Mouse (Mus musculus): ENCODE data around the gene Lexm. TPM values are rescaled to one million over a fixed set of nuclear protein-coding genes. Genes with fewer than 3 reads are reported as not detected.

The Lexm gene
- polyA plus RNA-seq, 1 experiment from 2014 or later = not detected

DNA sequence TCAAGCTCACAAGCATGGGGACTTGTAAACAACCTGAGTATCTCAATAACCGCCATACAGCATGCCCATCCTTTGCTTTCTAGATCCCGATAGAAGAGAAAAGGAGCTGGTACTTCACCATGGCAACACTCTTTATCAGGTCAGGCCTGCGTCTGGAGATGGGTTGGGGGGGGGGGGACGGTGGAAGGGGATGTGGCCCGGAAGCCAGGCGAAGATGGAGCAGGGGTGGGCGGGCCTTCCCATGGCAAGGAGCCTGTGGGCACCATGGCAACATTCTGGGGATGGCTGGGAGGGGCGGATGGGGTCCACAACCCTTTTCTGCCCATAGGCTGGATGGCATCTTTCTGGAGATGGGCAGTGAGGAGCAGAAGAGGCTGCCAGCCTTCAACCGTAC lies 17.0 kb upstream of the Lexm start:
- Histone ChIP-seq H3K27me3 (ENCODE audit: insufficient read depth, low read length) (no peaks in the 10 kb centered on the region; the same call in 1 of the 2 replicates), H3K4me2 (no peak overlapping the region), H3K4me3 (ENCODE audit: low read depth, low read length) (no peak overlapping the region), H3K4me1 (ENCODE audit: insufficient read depth) (0 out of 2 replicates have a peak, but pooled peaks cover 3% of the 10 kb centered on the region), H3K9ac (no peak overlapping the region), H3K36me3 (ENCODE audit: insufficient read depth) (no peaks in the 10 kb centered on the region), H3K9me3 (ENCODE audit: low read depth, low read length) (no peaks in the 10 kb centered on the region), H3K27ac (ENCODE audit: low read depth) (peak overlapping the region; percentile 65)
- DNase-seq (no peak), ATAC-seq (ENCODE audit: insufficient read depth) (no peak)
- no peak for TF ChIP-seq CTCF (IDR thresholded peaks at IDR 0.05; ENCODE audit: low read depth)
- 36% methylated on average over 9 of the region's 9 CpGs for WGBS

DNA sequence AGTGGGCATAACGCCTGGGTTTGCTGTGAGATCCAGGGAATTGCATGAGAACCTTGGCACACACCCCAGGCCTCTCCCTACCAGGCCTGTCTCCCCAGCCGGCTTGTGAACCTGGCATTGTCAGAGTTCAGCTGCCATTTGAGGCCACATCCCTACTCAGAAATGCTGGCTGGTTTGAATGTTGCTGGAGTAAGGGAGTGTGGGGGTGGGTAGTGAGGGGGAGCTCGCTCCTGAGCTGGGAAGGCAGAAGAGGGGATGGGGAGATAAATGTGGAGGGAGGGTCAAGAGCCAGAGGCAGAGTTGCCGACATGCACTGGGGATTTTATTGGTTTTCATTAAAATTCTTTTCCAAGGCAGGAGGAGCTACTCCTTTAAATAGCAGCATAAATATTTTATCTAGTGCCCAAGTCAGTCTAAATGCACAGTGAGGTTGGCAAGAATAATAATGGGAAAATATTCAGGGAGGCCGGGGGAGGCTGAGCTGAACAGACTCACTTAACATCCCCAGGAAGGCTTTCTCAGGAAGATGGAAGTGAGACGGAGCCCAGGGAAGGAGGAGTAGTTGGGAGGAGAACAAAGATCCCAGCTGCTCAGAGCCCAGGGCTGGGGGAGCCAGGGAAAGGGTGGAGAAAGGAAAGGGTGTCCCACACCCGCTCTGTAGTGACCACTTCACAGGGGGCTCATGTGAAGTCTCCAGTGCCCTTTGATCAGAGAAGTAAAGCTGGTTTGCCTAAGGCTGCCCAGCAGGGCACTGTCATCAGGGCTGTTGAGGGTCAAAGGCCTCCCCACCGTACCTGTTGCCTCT lies 16.4 kb upstream of the Lexm start:
- 21% methylated on average over 8 of the region's 8 CpGs for WGBS
- H3K4me3 ChIP-seq (ENCODE audit: low read depth, low read length) = no peak overlapping the region
- 0 out of 2 replicates have a peak, but pooled peaks cover 3% of the 10 kb centered on the region for H3K4me1 ChIP-seq (ENCODE audit: insufficient read depth)
- H3K9ac ChIP-seq = no peak overlapping the region
- peak; percentile 20; the same call in 1 of the 2 replicates for ATAC-seq (ENCODE audit: insufficient read depth)
- no peak for TF ChIP-seq CTCF (IDR thresholded peaks at IDR 0.05; ENCODE audit: low read depth)
- H3K9me3 ChIP-seq (ENCODE audit: low read depth, low read length) = no peaks in the 10 kb centered on the region
- no peaks in the 10 kb centered on the region for H3K36me3 ChIP-seq (ENCODE audit: insufficient read depth)
- H3K27me3 ChIP-seq (ENCODE audit: insufficient read depth, low read length) = no peaks in the 10 kb centered on the region; the same call in 1 of the 2 replicates
- peak; percentile 44 for DNase-seq
- H3K27ac ChIP-seq (ENCODE audit: low read depth) = peak overlapping the region; percentile 65
- no peak overlapping the region for H3K4me2 ChIP-seq

DNA sequence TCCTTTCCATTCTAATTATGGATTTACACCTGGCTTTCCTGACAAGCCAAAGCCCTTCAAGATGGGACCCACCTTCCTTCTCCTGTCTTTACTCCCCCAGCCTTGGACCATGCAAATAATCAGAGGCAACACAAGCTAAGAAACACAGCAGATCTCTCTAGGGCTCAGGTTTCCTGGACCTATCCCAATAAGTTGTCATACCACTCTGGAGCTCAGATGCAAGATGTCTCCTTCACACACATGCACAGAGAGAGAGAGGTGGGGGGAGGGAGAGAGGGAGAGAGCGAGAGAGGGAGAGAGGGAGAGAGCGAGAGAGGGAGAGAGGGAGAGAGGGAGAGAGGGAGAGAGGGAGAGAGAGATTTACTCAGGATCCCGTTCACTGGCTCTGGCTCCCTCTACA lies 15.3 kb upstream of the Lexm start:
- H3K36me3 ChIP-seq (ENCODE audit: insufficient read depth) = no peaks in the 10 kb centered on the region
- peak overlapping the region; percentile 65 for H3K27ac ChIP-seq (ENCODE audit: low read depth)
- H3K4me1 ChIP-seq (ENCODE audit: insufficient read depth) = 0 out of 2 replicates have a peak, but pooled peaks cover 3% of the 10 kb centered on the region
- no peak for TF ChIP-seq CTCF (IDR thresholded peaks at IDR 0.05; ENCODE audit: low read depth)
- WGBS = 23% methylated on average over 1 of the region's 3 CpGs
- DNase-seq (peak; percentile 78), ATAC-seq (ENCODE audit: insufficient read depth) (peak; percentile 72; the same call in 1 of the 2 replicates)
- H3K9me3 ChIP-seq (ENCODE audit: low read depth, low read length) = no peaks in the 10 kb centered on the region
- H3K4me2 ChIP-seq = no peak overlapping the region
- no peak overlapping the region for H3K4me3 ChIP-seq (ENCODE audit: low read depth, low read length)
- no peak overlapping the region for H3K9ac ChIP-seq
- no peaks in the 10 kb centered on the region; the same call in 1 of the 2 replicates for H3K27me3 ChIP-seq (ENCODE audit: insufficient read depth, low read length)

DNA sequence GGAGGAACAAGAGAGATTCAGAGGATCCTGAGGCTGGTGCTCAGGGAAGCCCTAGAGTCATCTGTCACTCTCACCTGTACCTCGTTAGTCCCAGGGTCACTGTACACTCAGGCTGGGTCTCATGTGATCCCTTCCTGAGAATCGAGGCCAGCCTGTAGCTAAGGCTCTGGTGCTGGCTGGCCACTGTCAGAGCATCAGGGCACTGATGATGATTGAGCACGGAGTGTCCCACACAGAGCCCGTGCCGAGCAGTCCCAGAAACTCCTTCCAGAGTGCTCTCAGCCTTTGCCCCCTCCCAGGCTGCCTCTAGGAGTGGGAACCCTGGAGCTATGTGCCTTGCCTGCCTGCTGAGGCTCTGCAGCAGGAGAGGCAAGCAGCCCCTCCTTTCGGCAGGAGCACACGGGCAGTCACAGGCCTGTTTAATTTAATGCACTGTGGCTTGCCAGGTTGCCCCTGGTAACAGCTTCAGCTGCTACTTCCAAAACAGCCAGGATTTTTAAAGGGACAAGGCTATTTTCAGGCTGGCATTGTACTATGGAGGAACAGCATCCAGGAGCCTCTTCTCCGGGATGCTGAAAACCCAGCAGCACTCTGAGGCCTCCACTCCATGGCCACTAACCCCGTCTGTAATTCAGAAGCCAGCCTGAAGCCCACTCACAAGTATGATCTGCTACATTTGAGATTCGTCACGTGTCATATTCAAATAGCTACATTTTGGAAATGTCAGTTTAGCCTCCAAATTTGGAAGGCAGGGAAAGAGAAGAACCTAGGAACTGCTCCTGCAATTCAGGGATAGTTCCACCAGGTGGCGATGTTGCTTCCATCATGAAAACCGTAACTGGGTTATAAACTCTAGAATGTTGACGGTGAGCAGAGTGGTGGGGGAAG lies 13.5 kb upstream of the Lexm start:
- Histone ChIP-seq H3K27ac (ENCODE audit: low read depth) (no peak overlapping the region), H3K4me3 (ENCODE audit: low read depth, low read length) (no peak overlapping the region), H3K9me3 (ENCODE audit: low read depth, low read length) (no peaks in the 10 kb centered on the region), H3K4me2 (no peak overlapping the region), H3K4me1 (ENCODE audit: insufficient read depth) (0 out of 2 replicates have a peak, but pooled peaks cover 3% of the 10 kb centered on the region), H3K36me3 (ENCODE audit: insufficient read depth) (no peaks in the 10 kb centered on the region), H3K9ac (no peak overlapping the region), H3K27me3 (ENCODE audit: insufficient read depth, low read length) (peaks cover 7% of the 10 kb centered on the region; the same call in 1 of the 2 replicates)
- ATAC-seq (ENCODE audit: insufficient read depth) = peak; percentile 39; the same call in 1 of the 2 replicates
- peak; percentile 90 for DNase-seq
- 18% methylated on average over 14 of the region's 14 CpGs for WGBS
- TF ChIP-seq CTCF (IDR thresholded peaks at IDR 0.05; ENCODE audit: low read depth) = peak; percentile 90

DNA sequence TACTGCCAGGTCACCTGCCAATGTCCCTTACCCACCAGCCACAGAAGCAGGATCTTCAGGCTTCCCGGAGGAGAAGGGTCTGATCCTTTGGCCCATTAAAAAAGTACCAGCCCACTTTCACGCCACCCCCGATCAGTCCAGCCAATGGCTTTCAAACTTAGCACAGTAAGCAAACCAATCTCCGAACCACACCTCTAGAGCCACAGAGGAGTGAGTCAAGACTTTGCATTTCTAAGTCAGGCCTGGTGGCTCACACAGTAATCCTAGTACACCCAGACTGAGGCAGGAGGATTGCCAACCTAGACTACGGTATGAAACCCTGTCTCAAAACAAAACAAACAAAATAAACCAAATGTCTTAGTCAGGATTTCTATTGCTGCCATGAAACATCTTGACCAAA lies 12.3 kb upstream of the Lexm start:
- ATAC-seq (ENCODE audit: insufficient read depth) = no peak
- no peak overlapping the region for H3K4me3 ChIP-seq (ENCODE audit: low read depth, low read length)
- no peak for TF ChIP-seq CTCF (IDR thresholded peaks at IDR 0.05; ENCODE audit: low read depth)
- WGBS = 62% methylated on average over 5 of the region's 5 CpGs
- no peaks in the 10 kb centered on the region for H3K9me3 ChIP-seq (ENCODE audit: low read depth, low read length)
- no peak overlapping the region for H3K4me2 ChIP-seq
- no peak overlapping the region for H3K27ac ChIP-seq (ENCODE audit: low read depth)
- H3K36me3 ChIP-seq (ENCODE audit: insufficient read depth) = no peaks in the 10 kb centered on the region
- H3K27me3 ChIP-seq (ENCODE audit: insufficient read depth, low read length) = peaks cover 11% of the 10 kb centered on the region; the same call in 1 of the 2 replicates
- no peak for DNase-seq
- 0 out of 2 replicates have a peak, but pooled peaks cover 3% of the 10 kb centered on the region for H3K4me1 ChIP-seq (ENCODE audit: insufficient read depth)
- H3K9ac ChIP-seq = no peak overlapping the region

DNA sequence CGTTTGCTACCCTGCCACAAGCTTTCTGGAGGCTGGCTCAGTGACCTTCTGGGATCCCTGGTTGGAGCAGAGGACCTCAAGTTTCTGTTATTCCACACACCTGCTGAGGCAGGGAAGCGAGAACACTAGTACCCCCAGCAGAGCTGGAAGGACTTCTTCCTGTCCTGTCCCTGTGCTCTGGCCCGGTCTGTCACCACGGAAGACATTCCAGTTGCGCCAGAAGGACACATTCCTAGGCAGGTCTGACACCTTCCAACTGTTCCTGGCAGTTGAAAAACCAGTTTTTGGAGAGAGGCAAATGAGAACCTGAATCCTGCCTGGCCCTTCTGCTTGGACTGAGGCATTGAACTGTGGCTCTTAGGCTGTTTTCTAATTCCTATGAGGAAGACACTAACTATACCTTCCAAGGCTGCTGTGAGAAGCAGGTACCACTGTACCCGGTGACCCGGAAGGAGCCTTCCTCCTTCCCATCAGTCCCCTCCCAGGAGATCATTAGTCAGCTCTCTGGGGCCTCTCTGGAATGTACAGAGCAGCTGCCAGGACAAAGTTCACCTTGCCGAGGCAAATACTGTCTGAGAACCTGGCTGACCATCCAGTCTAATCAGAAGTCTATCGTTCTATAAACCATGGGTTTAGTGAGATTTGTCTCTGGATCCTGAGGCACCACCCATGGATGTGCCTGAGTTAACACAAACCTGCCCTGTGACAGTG lies 11.8 kb upstream of the Lexm start:
- H3K9ac ChIP-seq = no peak overlapping the region
- peaks cover 17% of the 10 kb centered on the region for H3K27me3 ChIP-seq (ENCODE audit: insufficient read depth, low read length)
- TF ChIP-seq CTCF (IDR thresholded peaks at IDR 0.05; ENCODE audit: low read depth) = no peak
- no peak overlapping the region for H3K4me3 ChIP-seq (ENCODE audit: low read depth, low read length)
- H3K4me2 ChIP-seq = no peak overlapping the region
- no peak overlapping the region for H3K27ac ChIP-seq (ENCODE audit: low read depth)
- WGBS = 21% methylated on average over 9 of the region's 9 CpGs
- H3K9me3 ChIP-seq (ENCODE audit: low read depth, low read length) = no peaks in the 10 kb centered on the region
- DNase-seq = peak; percentile 30
- H3K4me1 ChIP-seq (ENCODE audit: insufficient read depth) = 0 out of 2 replicates have a peak, but pooled peaks cover 3% of the 10 kb centered on the region
- H3K36me3 ChIP-seq (ENCODE audit: insufficient read depth) = no peaks in the 10 kb centered on the region
- ATAC-seq (ENCODE audit: insufficient read depth) = no peak

All from lung, embryonic 14.5 days (tissue).